ENCODE assay signal across 8 mouse cellular contexts in genomic region chr16:18497865-18498515, GRCm38 (mm10). TPM values are rescaled to one million over a fixed set of nuclear protein-coding genes. Genes with fewer than 3 reads are reported as not detected.
DNase-seq lines count a peak whose midpoint lies in the region; ATAC-seq and TF ChIP-seq lines count a peak whose summit lies in the region.

No protein-coding gene starts in this region.

- H3K36me3 ChIP-seq in heart, adult 2 months (ENCODE audit: control insufficient read depth, insufficient read depth, low read length): no peaks in the 10 kb centered on the region
- H3K36me3 ChIP-seq in hindbrain, embryonic 11.5 days (ENCODE audit: control insufficient read depth, insufficient read depth, low read length): peaks cover 7% of the 10 kb centered on the region; the same call in 1 of the 2 replicates
- H3K36me3 ChIP-seq in limb, embryonic 12.5 days: peaks cover 23% of the 10 kb centered on the region
- no peaks in the 10 kb centered on the region for H3K36me3 ChIP-seq in myocyte (ENCODE audit: control insufficient read depth, insufficient read depth)

- no peaks in the 10 kb centered on the region for H3K9me3 ChIP-seq in hindbrain, embryonic 11.5 days (ENCODE audit: control insufficient read depth, low read length)
- no peaks in the 10 kb centered on the region for H3K9me3 ChIP-seq in limb, embryonic 12.5 days

- H3K4me3 ChIP-seq in heart, adult 2 months: peak overlapping the region; percentile 87
- peak overlapping the region; percentile 84 for H3K4me3 ChIP-seq in cortical plate, adult 2 months (ENCODE audit: insufficient read depth, low read length)
- peak overlapping the region; percentile 60 for H3K4me3 ChIP-seq in hindbrain, embryonic 11.5 days (ENCODE audit: low read depth, low read length)
- H3K4me3 ChIP-seq in limb, embryonic 12.5 days (replicated peaks): peak overlapping the region; percentile 76
- H3K4me3 ChIP-seq in myocyte: peak overlapping the region; percentile 89

- TF ChIP-seq EP300 in heart, adult 2 months (IDR thresholded peaks at IDR 0.05; ENCODE audit: insufficient read depth, low read depth, low read length): no peak

- H3ac ChIP-seq in myocyte (ENCODE audit: control insufficient read depth, insufficient read length): peak overlapping the region; percentile 76

- TF ChIP-seq POLR2A in heart, adult 2 months (IDR thresholded peaks at IDR 0.05; ENCODE audit: insufficient read depth, low read depth, low read length): no peak
- TF ChIP-seq POLR2A in cortical plate, adult 2 months (IDR thresholded peaks at IDR 0.05; ENCODE audit: extremely low read depth, insufficient read depth, low read length): no peak
- no peak for TF ChIP-seq POLR2A in myocyte (IDR thresholded peaks at IDR 0.05; ENCODE audit: insufficient read length, low read depth)

- no peak for TF ChIP-seq CTCF in heart, adult 2 months (IDR thresholded peaks at IDR 0.05)
- no peak for TF ChIP-seq CTCF in cortical plate, adult 2 months (IDR thresholded peaks at IDR 0.05; ENCODE audit: extremely low read depth, insufficient read depth, low read length)

- intact Hi-C loops in heart, adult 2 months (cut with DNase I): loop anchor here (2.0 to 10.0 kb wide), 2 partner anchors 33 to 317 kb away; partner anchors contain the start of genes Cdc45 and Ufd1

- peak overlapping the region; percentile 86 for H3K27ac ChIP-seq in heart, adult 2 months
- peak overlapping the region; percentile 85 for H3K27ac ChIP-seq in cortical plate, adult 2 months (ENCODE audit: insufficient read depth, low read length)
- H3K27ac ChIP-seq in hindbrain, embryonic 11.5 days (ENCODE audit: low read depth, low read length): peak overlapping the region; percentile 75
- H3K27ac ChIP-seq in limb, embryonic 12.5 days: peak overlapping the region; percentile 90

- H3K4me2 ChIP-seq in hindbrain, embryonic 11.5 days (replicated peaks; ENCODE audit: low read depth, low read length): peak overlapping the region; percentile 91
- H3K4me2 ChIP-seq in limb, embryonic 12.5 days: peak overlapping the region; percentile 88
- peak overlapping the region; percentile 89 for H3K4me2 ChIP-seq in myocyte (ENCODE audit: low read depth)

- no peak for DNase-seq in heart, adult 2 months
- DNase-seq in heart, postnatal 4 days: no peak
- DNase-seq in 416B (ENCODE audit: low read depth): peak; percentile 67
- DNase-seq in hindbrain, embryonic 11.5 days (ENCODE audit: low spot score): no peak
- DNase-seq in yolk sac, embryonic 10.5 days (ENCODE audit: low spot score): no peak

- peak; percentile 74 for ATAC-seq in hindbrain, embryonic 11.5 days (ENCODE audit: low FRiP score)
- peak; percentile 53; the same call in 1 of the 2 replicates for ATAC-seq in limb, embryonic 12.5 days (ENCODE audit: insufficient number of reproducible peaks, insufficient read depth, low FRiP score, low TSS enrichment, low read depth)

- H3K79me2 ChIP-seq in heart, adult 2 months (replicated peaks; ENCODE audit: control insufficient read depth, insufficient read depth, low read length): no peaks in the 10 kb centered on the region
- peaks cover 4% of the 10 kb centered on the region for H3K79me2 ChIP-seq in myocyte (ENCODE audit: control insufficient read depth, insufficient read depth)

- peaks cover 4% of the 10 kb centered on the region for H3K4me1 ChIP-seq in heart, adult 2 months (ENCODE audit: control insufficient read depth, insufficient read depth, low read length)
- H3K4me1 ChIP-seq in cortical plate, adult 2 months (ENCODE audit: control insufficient read depth, insufficient read depth, low read length): peaks cover 2% of the 10 kb centered on the region; the same call in 1 of the 2 replicates
- peaks cover 8% of the 10 kb centered on the region for H3K4me1 ChIP-seq in hindbrain, embryonic 11.5 days (replicated peaks; ENCODE audit: control insufficient read depth, insufficient read depth, low read length)
- H3K4me1 ChIP-seq in limb, embryonic 12.5 days (replicated peaks): peaks cover 20% of the 10 kb centered on the region

- H3K27me3 ChIP-seq in heart, adult 2 months (ENCODE audit: control insufficient read depth, insufficient read depth, low read length): no peaks in the 10 kb centered on the region
- H3K27me3 ChIP-seq in hindbrain, embryonic 11.5 days (ENCODE audit: control insufficient read depth, insufficient read depth, low read length): no peaks in the 10 kb centered on the region
- H3K27me3 ChIP-seq in limb, embryonic 12.5 days: no peaks in the 10 kb centered on the region
- H3K27me3 ChIP-seq in myocyte (ENCODE audit: control insufficient read depth, insufficient read depth, insufficient read length): no peaks in the 10 kb centered on the region

- H3K9ac ChIP-seq in heart, adult 2 months (ENCODE audit: low read depth, low read length): peak overlapping the region; percentile 90
- H3K9ac ChIP-seq in hindbrain, embryonic 11.5 days (ENCODE audit: low read depth, low read length): peak overlapping the region; percentile 73
- peak overlapping the region; percentile 74 for H3K9ac ChIP-seq in limb, embryonic 12.5 days (replicated peaks)

- WGBS in heart, adult 2 months: 9% methylated on average over 6 of the region's 6 CpGs
- WGBS in hindbrain, embryonic 11.5 days: 7% methylated on average over 6 of the region's 6 CpGs
- WGBS in limb, embryonic 12.5 days: 7% methylated on average over 6 of the region's 6 CpGs

TF ChIP-seq in myocyte, 11 proteins besides CTCF, POLR2A, EP300 and RAD21:
- TF ChIP-seq POLR2AphosphoS2 (IDR thresholded peaks at IDR 0.05; ENCODE audit: insufficient read length, low read depth): no peak
- no peak for TF ChIP-seq REST (IDR thresholded peaks at IDR 0.05; ENCODE audit: insufficient read depth, insufficient read length)
- TF ChIP-seq TCF3 (IDR thresholded peaks at IDR 0.05; ENCODE audit: insufficient read length, low read depth): no peak
- no peak for TF ChIP-seq TCF12 (IDR thresholded peaks at IDR 0.05; ENCODE audit: insufficient read depth, poor library complexity, severe bottlenecking)
- TF ChIP-seq SRF (IDR thresholded peaks at IDR 0.05; ENCODE audit: control insufficient read depth, insufficient read length, low read depth): no peak
- no peak for TF ChIP-seq USF1 (IDR thresholded peaks at IDR 0.05; ENCODE audit: low read depth)
- no peak for TF ChIP-seq MYOD1 (IDR thresholded peaks at IDR 0.05; ENCODE audit: control insufficient read depth in 1 of 3, insufficient read length in 2 of 3, low read depth in 2 of 3)
- TF ChIP-seq CEBPB (IDR thresholded peaks at IDR 0.05; ENCODE audit: insufficient read depth, poor library complexity, severe bottlenecking): no peak

RNA-seq across cellular contexts. Expression of gene Gnb1l, which starts 0.5 kb away (rescaled TPM):
- total RNA-seq in heart, adult 2 months (2021): 1 to 10 TPM; 5.3 to 7.4 TPM
- 5.5 and 8.5 TPM in 2 replicates for polyA plus RNA-seq in heart, adult 2 months (2012; rRNA removed)
- 1 to 10 TPM; 6.3 to 7.9 TPM for total RNA-seq in heart, postnatal 4 days (2021)
- 5.7 and 7.8 TPM in 2 replicates for polyA plus RNA-seq in cortical plate, adult 2 months (2012; rRNA removed)
- polyA plus RNA-seq in hindbrain, embryonic 11.5 days (2014; fragmentation: Nextera tagmentation; extraction: Ambion mirVana): 13.0 and 14.9 TPM in 2 replicates
- 18.4 and 19.4 TPM in 2 replicates for polyA plus RNA-seq in limb, embryonic 12.5 days (2016; fragmentation: Nextera tagmentation; extraction: Ambion mirVana)
- 6.6 TPM for polyA plus RNA-seq in myocyte (2012; fragmentation: generic; extraction: Trizol)

RNA-seq across cellular contexts. Expression of gene Rtl10, which starts 0.7 kb away (rescaled TPM):
- total RNA-seq in heart, adult 2 months (2021): 1 to 10 TPM; 3.4 to 3.9 TPM
- 3.1 and 3.4 TPM in 2 replicates for polyA plus RNA-seq in heart, adult 2 months (2012; rRNA removed)
- total RNA-seq in heart, postnatal 4 days (2021): 1 to 10 TPM; 5.5 to 5.6 TPM
- polyA plus RNA-seq in cortical plate, adult 2 months (2012; rRNA removed): 3.8 and 4.2 TPM in 2 replicates
- 1.8 and 3.0 TPM in 2 replicates for polyA plus RNA-seq in hindbrain, embryonic 11.5 days (2014; fragmentation: Nextera tagmentation; extraction: Ambion mirVana)
- 4.2 and 5.1 TPM in 2 replicates for polyA plus RNA-seq in limb, embryonic 12.5 days (2016; fragmentation: Nextera tagmentation; extraction: Ambion mirVana)
- 2.7 TPM for polyA plus RNA-seq in myocyte (2012; fragmentation: generic; extraction: Trizol)
